In the genomic region with DNA sequence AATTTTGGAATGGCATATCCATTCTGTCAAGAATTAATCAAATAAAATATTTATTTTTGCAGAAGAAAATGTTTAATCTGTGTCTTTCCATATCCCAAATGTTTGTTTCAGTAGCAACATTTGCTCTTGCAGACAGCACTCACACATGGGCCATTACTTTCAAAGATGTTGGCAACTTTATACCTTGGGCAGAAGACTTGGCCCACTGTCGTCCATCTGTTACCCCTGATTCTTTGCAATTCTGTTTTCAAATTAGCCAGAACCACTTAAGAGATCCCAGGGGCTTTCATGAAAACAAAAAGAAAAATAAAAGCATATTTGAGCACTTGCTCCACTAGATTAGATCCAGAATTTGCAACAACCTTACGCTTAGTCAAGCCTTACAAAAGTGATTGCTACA, we compare ENCODE assay signal across 24 mouse cellular contexts.
A peak's percentile ranks its signal among the peaks of the same experiment; 100 is the strongest.
DNase-seq lines count a peak whose midpoint lies in the region; ATAC-seq and TF ChIP-seq lines count a peak whose summit lies in the region.
"Had no signal": no experiment of that assay in that cellular context is flagged by ENCODE, and none has a peak within 500 bp of the region (broad histone marks: within the 10 kb centered on the region; RNA-seq: fewer than 3 reads in every experiment).

No protein-coding gene starts in this region.

- no peak for DNase-seq in forebrain, embryonic 11.5 days (ENCODE audit: low spot score)
- peak; percentile 15 for DNase-seq in hindbrain, postnatal 0 days (ENCODE audit: low spot score)
- DNase-seq in hindbrain, embryonic 11.5 days (ENCODE audit: low spot score), result no peak
- peak; percentile 74 for DNase-seq in brain, embryonic 14.5 days (ENCODE audit: low read depth)
- DNase-seq in heart, postnatal 25 days (ENCODE audit: low spot score), result no peak
- DNase-seq: adrenal gland, postnatal 10 days; adrenal gland, postnatal 36 days; cerebellum, adult 11 months; cerebellum, adult 2 months; cerebellum, adult 9-11 months; gastrocnemius, postnatal 10 days; gastrocnemius, postnatal 36 days; heart, adult 11 months; heart, postnatal 36 days; kidney, adult 2 months had no signal

- 77% methylated on average over 2 of the region's 2 CpGs for WGBS in forebrain, embryonic 13.5 days
- 79% methylated on average over 2 of the region's 2 CpGs for WGBS in forebrain, embryonic 11.5 days
- WGBS in hindbrain, postnatal 0 days, result 66% methylated on average over 2 of the region's 2 CpGs
- 80% methylated on average over 2 of the region's 2 CpGs for WGBS in hindbrain, embryonic 11.5 days
- 51% methylated on average over 2 of the region's 2 CpGs for WGBS in forebrain, embryonic 16.5 days

- ATAC-seq in forebrain, embryonic 13.5 days, result peak; percentile 63; the same call in 1 of the 2 replicates
- ATAC-seq in forebrain, embryonic 11.5 days (replicated peaks; ENCODE audit: low FRiP score), result no peak
- ATAC-seq in hindbrain, postnatal 0 days, result no peak
- ATAC-seq in hindbrain, embryonic 11.5 days (ENCODE audit: low FRiP score), result no peak
- peak; percentile 84 for ATAC-seq in forebrain, embryonic 16.5 days
- ATAC-seq in granulocyte monocyte progenitor cell, adult 5-6 weeks (replicated peaks; ENCODE audit: poor library complexity, severe bottlenecking), result no peak
- ATAC-seq: intestine, postnatal 0 days had no signal

- no peaks in the 10 kb centered on the region for H3K27me3 ChIP-seq in forebrain, embryonic 13.5 days
- no peaks in the 10 kb centered on the region for H3K27me3 ChIP-seq in forebrain, embryonic 11.5 days (ENCODE audit: control insufficient read depth, insufficient read depth, low read length)
- no peaks in the 10 kb centered on the region for H3K27me3 ChIP-seq in hindbrain, postnatal 0 days (ENCODE audit: insufficient read depth, low read length)
- H3K27me3 ChIP-seq in hindbrain, embryonic 11.5 days (ENCODE audit: control insufficient read depth, insufficient read depth, low read length), result no peaks in the 10 kb centered on the region
- no peaks in the 10 kb centered on the region for H3K27me3 ChIP-seq in forebrain, embryonic 16.5 days (replicated peaks; ENCODE audit: control insufficient read depth, insufficient read depth, low read length)
- H3K27me3 ChIP-seq: embryonic facial prominence, embryonic 12.5 days; embryonic facial prominence, embryonic 15.5 days had no signal

- TF ChIP-seq CTCF in hindbrain, postnatal 0 days (IDR thresholded peaks at IDR 0.05; ENCODE audit: low read depth), result no peak
- TF ChIP-seq CTCF in brain, embryonic 14.5 days (IDR thresholded peaks at IDR 0.05; ENCODE audit: borderline replicate concordance, extremely low read depth, insufficient read depth, insufficient read length), result no peak

- H3K36me3 ChIP-seq in forebrain, embryonic 13.5 days (ENCODE audit: poor library complexity, severe bottlenecking), result no peaks in the 10 kb centered on the region
- no peaks in the 10 kb centered on the region for H3K36me3 ChIP-seq in forebrain, embryonic 11.5 days (ENCODE audit: control insufficient read depth, insufficient read depth, low read length)
- H3K36me3 ChIP-seq in hindbrain, postnatal 0 days (ENCODE audit: insufficient read depth, low read length), result no peaks in the 10 kb centered on the region
- no peaks in the 10 kb centered on the region for H3K36me3 ChIP-seq in hindbrain, embryonic 11.5 days (ENCODE audit: control insufficient read depth, insufficient read depth, low read length)
- no peaks in the 10 kb centered on the region for H3K36me3 ChIP-seq in forebrain, embryonic 16.5 days (ENCODE audit: control insufficient read depth, insufficient read depth)
- H3K36me3 ChIP-seq: embryonic facial prominence, embryonic 12.5 days; embryonic facial prominence, embryonic 15.5 days; hindbrain, embryonic 10.5 days had no signal

- no peaks in the 10 kb centered on the region for H3K4me1 ChIP-seq in forebrain, embryonic 13.5 days
- H3K4me1 ChIP-seq in forebrain, embryonic 11.5 days (replicated peaks; ENCODE audit: control insufficient read depth, insufficient read depth, low read length), result no peaks in the 10 kb centered on the region
- no peaks in the 10 kb centered on the region for H3K4me1 ChIP-seq in hindbrain, postnatal 0 days (ENCODE audit: insufficient read depth, low read length)
- no peaks in the 10 kb centered on the region for H3K4me1 ChIP-seq in hindbrain, embryonic 11.5 days (replicated peaks; ENCODE audit: control insufficient read depth, insufficient read depth, low read length)
- no peaks in the 10 kb centered on the region for H3K4me1 ChIP-seq in forebrain, embryonic 16.5 days (replicated peaks; ENCODE audit: control insufficient read depth, insufficient read depth, low read length)
- H3K4me1 ChIP-seq: embryonic facial prominence, embryonic 12.5 days; embryonic facial prominence, embryonic 15.5 days; hindbrain, embryonic 10.5 days had no signal

- H3K27ac ChIP-seq in forebrain, embryonic 13.5 days, result no peak overlapping the region
- no peak overlapping the region for H3K27ac ChIP-seq in forebrain, embryonic 11.5 days (ENCODE audit: low read depth, low read length)
- H3K27ac ChIP-seq in hindbrain, postnatal 0 days, result no peak overlapping the region
- no peak overlapping the region for H3K27ac ChIP-seq in hindbrain, embryonic 11.5 days (ENCODE audit: low read depth, low read length)
- no peak overlapping the region for H3K27ac ChIP-seq in forebrain, embryonic 16.5 days (ENCODE audit: low read length)
- H3K27ac ChIP-seq: embryonic facial prominence, embryonic 12.5 days; embryonic facial prominence, embryonic 15.5 days; hindbrain, embryonic 10.5 days; hindbrain, embryonic 14.5 days had no signal

- no peak for TF ChIP-seq POLR2A in brain, embryonic 14.5 days (IDR thresholded peaks at IDR 0.05; ENCODE audit: borderline replicate concordance, extremely low read depth, insufficient read depth, insufficient read length, poor library complexity, severe bottlenecking)

- H3K9ac ChIP-seq in forebrain, embryonic 13.5 days, result no peak overlapping the region
- H3K9ac ChIP-seq in forebrain, embryonic 11.5 days (ENCODE audit: low read length), result no peak overlapping the region
- no peak overlapping the region for H3K9ac ChIP-seq in hindbrain, postnatal 0 days (replicated peaks; ENCODE audit: low read length)
- H3K9ac ChIP-seq in hindbrain, embryonic 11.5 days (ENCODE audit: low read depth, low read length), result no peak overlapping the region
- H3K9ac ChIP-seq in forebrain, embryonic 16.5 days (replicated peaks; ENCODE audit: low read depth, low read length), result no peak overlapping the region
- H3K9ac ChIP-seq: embryonic facial prominence, embryonic 12.5 days; embryonic facial prominence, embryonic 15.5 days; hindbrain, embryonic 14.5 days had no signal

- H3K4me3 ChIP-seq in forebrain, embryonic 13.5 days, result no peak overlapping the region
- no peak overlapping the region for H3K4me3 ChIP-seq in forebrain, embryonic 11.5 days (ENCODE audit: low read depth, low read length)
- no peak overlapping the region for H3K4me3 ChIP-seq in hindbrain, postnatal 0 days (ENCODE audit: low read length)
- H3K4me3 ChIP-seq in hindbrain, embryonic 11.5 days (ENCODE audit: low read depth, low read length), result no peak overlapping the region
- no peak overlapping the region for H3K4me3 ChIP-seq in forebrain, embryonic 16.5 days (replicated peaks; ENCODE audit: low read length)
- H3K4me3 ChIP-seq: embryonic facial prominence, embryonic 12.5 days; embryonic facial prominence, embryonic 15.5 days; hindbrain, embryonic 10.5 days had no signal

- H3K9me3 ChIP-seq in forebrain, embryonic 13.5 days (replicated peaks), result no peaks in the 10 kb centered on the region
- H3K9me3 ChIP-seq in forebrain, embryonic 11.5 days (ENCODE audit: control insufficient read depth, low read length), result no peaks in the 10 kb centered on the region
- no peaks in the 10 kb centered on the region for H3K9me3 ChIP-seq in hindbrain, postnatal 0 days (ENCODE audit: low read length)
- no peaks in the 10 kb centered on the region for H3K9me3 ChIP-seq in hindbrain, embryonic 11.5 days (ENCODE audit: control insufficient read depth, low read length)
- H3K9me3 ChIP-seq in forebrain, embryonic 16.5 days (ENCODE audit: control insufficient read depth, low read length), result no peaks in the 10 kb centered on the region
- H3K9me3 ChIP-seq: embryonic facial prominence, embryonic 12.5 days; embryonic facial prominence, embryonic 15.5 days; hindbrain, embryonic 10.5 days had no signal

- H3K4me2 ChIP-seq in forebrain, embryonic 13.5 days, result no peak overlapping the region
- no peak overlapping the region for H3K4me2 ChIP-seq in forebrain, embryonic 11.5 days (ENCODE audit: low read depth, low read length, severe bottlenecking)
- H3K4me2 ChIP-seq in hindbrain, postnatal 0 days (ENCODE audit: low read depth, low read length), result no peak overlapping the region
- H3K4me2 ChIP-seq in hindbrain, embryonic 11.5 days (replicated peaks; ENCODE audit: low read depth, low read length), result no peak overlapping the region
- no peak overlapping the region for H3K4me2 ChIP-seq in forebrain, embryonic 16.5 days (ENCODE audit: low read length)
- H3K4me2 ChIP-seq: embryonic facial prominence, embryonic 12.5 days; embryonic facial prominence, embryonic 15.5 days; heart, embryonic 11.5 days; hindbrain, embryonic 14.5 days had no signal

- intact Hi-C loops in heart, postnatal 25 days (cut with DNase I), result no loop called here

Comparison
In these comparisons a context has a peak if more than half of its experiments do, and no peak if none do; other contexts are left out.
1. ATAC-seq: peak in forebrain, embryonic 13.5 days (single experiment) and forebrain, embryonic 16.5 days (single experiment); none in forebrain, embryonic 11.5 days (single experiment), hindbrain, postnatal 0 days (single experiment), hindbrain, embryonic 11.5 days (single experiment) and granulocyte monocyte progenitor cell, adult 5-6 weeks (single experiment).
2. DNase-seq: peak in hindbrain, postnatal 0 days (single experiment) and brain, embryonic 14.5 days (single experiment); none in forebrain, embryonic 11.5 days (single experiment), hindbrain, embryonic 11.5 days (single experiment) and heart, postnatal 25 days (single experiment).